Mouse (Mus musculus) spleen, adult 2 months (tissue): ENCODE data around the gene Gm45711. TPM values are rescaled to one million over a fixed set of nuclear protein-coding genes. Genes with fewer than 3 reads are reported as not detected.

Experiments
- DNase-seq, 2 experiments: peaks; one replicate each; pipeline versions ENCODE4 v3.0.0 to v3.0.0-alpha.2; 2012 to 2021; ENCODE audit warnings: low spot score in 2 of 2, low read depth in 1 of 2
- H3K27ac ChIP-seq: fragments of 200-500 bp; 2 replicates; pipeline ENCODE4 v1.5.1; 2012; ENCODE audit warnings: low read length, inconsistent platforms; ENCODE audit not compliant: insufficient read depth
- H3K27me3 ChIP-seq: fragments of 200-500 bp; 2 replicates; pipeline ENCODE4 v1.6.1; 2012; ENCODE audit warnings: mild to moderate bottlenecking, moderate library complexity, low read length, inconsistent platforms; ENCODE audit not compliant: control insufficient read depth, insufficient read depth
- H3K36me3 ChIP-seq: fragments of 200-500 bp; 2 replicates; pipeline ENCODE4 v1.6.1; 2012; ENCODE audit warnings: mild to moderate bottlenecking, low read length, inconsistent platforms; ENCODE audit not compliant: control insufficient read depth, insufficient read depth
- H3K4me1 ChIP-seq: fragments of 200-500 bp; 2 replicates; pipeline ENCODE4 v1.6.1; 2011; ENCODE audit warnings: inconsistent platforms; ENCODE audit not compliant: control insufficient read depth, insufficient read depth, insufficient read length
- H3K4me3 ChIP-seq: fragments of 200-500 bp; 2 replicates; pipeline ENCODE4 v1.5.1; 2011; ENCODE audit warnings: mild to moderate bottlenecking, inconsistent platforms; ENCODE audit not compliant: insufficient read depth, insufficient read length; ENCODE audit errors: extremely low read depth
- CTCF ChIP-seq: fragments of 200-500 bp; IDR thresholded peaks from 2 replicates; pipeline ENCODE4 v1.5.1; 2011; ENCODE audit warnings: mild to moderate bottlenecking, inconsistent platforms; ENCODE audit not compliant: insufficient read depth, insufficient read length, insufficient replicate concordance; ENCODE audit errors: extremely low read depth
- POLR2A ChIP-seq: fragments of 200-500 bp; IDR thresholded peaks from 2 replicates; pipeline ENCODE4 v1.6.1; 2011; ENCODE audit warnings: low read depth, low read length, inconsistent platforms
- WGBS: fragments of 180-500 bp; shearing (Covaris S2); methylation state at CpG from one replicate; pipeline ENCODE4 v1.1.7; 2018; 5-methylcytosine and 5-hydroxymethylcytosine counted together
- polyA plus RNA-seq: library from polyadenylated mRNA; depleted of rRNA; stranded (reverse); fragments of >200 nt; gene quantifications from 2 replicates; pipeline ENCODE4 v1.2.3, GENCODE M21; 2012

Gm45711 gene
- polyA plus RNA-seq, 1 experiment: not detected

GRCm38 (mm10) chr8:104344622-104345021 is 34.7 kb upstream of the Gm45711 start:
- Histone ChIP-seq H3K4me1 (no peaks in the 10 kb centered on the region), H3K27me3 (no peaks in the 10 kb centered on the region), H3K4me3 (no peak overlapping the region), H3K36me3 (peaks cover 4% of the 10 kb centered on the region; the same call in 1 of the 2 replicates), H3K27ac (no peak overlapping the region)
- no peak for DNase-seq
- TF ChIP-seq POLR2A (no peak), CTCF (no peak)
- WGBS: 96% methylated on average over 5 of the region's 5 CpGs

GRCm38 (mm10) chr8:104343957-104344356 is 34.1 kb upstream of the Gm45711 start:
- 26% methylated on average over 7 of the region's 7 CpGs for WGBS
- peak; percentile 53 to 82 for DNase-seq
- Histone ChIP-seq H3K4me1 (no peaks in the 10 kb centered on the region), H3K4me3 (no peak overlapping the region), H3K27me3 (no peaks in the 10 kb centered on the region), H3K36me3 (peaks cover 4% of the 10 kb centered on the region; the same call in 1 of the 2 replicates), H3K27ac (no peak overlapping the region)
- peak; percentile 95 for TF ChIP-seq CTCF
- no peak for TF ChIP-seq POLR2A

- 77% methylated on average over 5 of the region's 5 CpGs for WGBS
- no peak overlapping the region for H3K27ac ChIP-seq
- no peak overlapping the region for H3K4me3 ChIP-seq
- no peaks in the 10 kb centered on the region for H3K27me3 ChIP-seq
- TF ChIP-seq POLR2A: no peak
- no peak for TF ChIP-seq CTCF
- H3K4me1 ChIP-seq: no peaks in the 10 kb centered on the region
- peaks cover 4% of the 10 kb centered on the region; the same call in 1 of the 2 replicates for H3K36me3 ChIP-seq
- DNase-seq: no peak
These were observed 32.5 kb upstream of the Gm45711 start for GRCm38 (mm10) chr8:104342426-104342825.

GRCm38 (mm10) chr8:104341678-104342077 is 31.8 kb upstream of the Gm45711 start:
- no peak for TF ChIP-seq POLR2A
- no peak for TF ChIP-seq CTCF
- H3K27me3 ChIP-seq: no peaks in the 10 kb centered on the region
- no peaks in the 10 kb centered on the region for H3K4me1 ChIP-seq
- peaks cover 3% of the 10 kb centered on the region; the same call in 1 of the 2 replicates for H3K36me3 ChIP-seq
- H3K27ac ChIP-seq: peak overlapping the region; percentile 10; the same call in 1 of the 2 replicates
- no peak overlapping the region for H3K4me3 ChIP-seq
- no peak for DNase-seq
- WGBS: 84% methylated on average over 6 of the region's 6 CpGs

- no peaks in the 10 kb centered on the region for H3K27me3 ChIP-seq
- peak overlapping the region; percentile 64 for H3K27ac ChIP-seq
- TF ChIP-seq POLR2A (no peak), CTCF (no peak)
- H3K4me1 ChIP-seq: no peaks in the 10 kb centered on the region
- WGBS: 7% methylated on average over 24 of the region's 24 CpGs
- no peak for DNase-seq
- peak overlapping the region; percentile 74 for H3K4me3 ChIP-seq
- no peaks in the 10 kb centered on the region for H3K36me3 ChIP-seq
These were observed 31.3 kb upstream of the Gm45711 start for GRCm38 (mm10) chr8:104341106-104341561.

GRCm38 (mm10) chr8:104340233-104341105 is 30.6 kb upstream of the Gm45711 start:
- H3K27me3 ChIP-seq: no peaks in the 10 kb centered on the region
- DNase-seq: peak; percentile 52 to 75
- no peaks in the 10 kb centered on the region for H3K4me1 ChIP-seq
- peak overlapping the region; percentile 64 for H3K27ac ChIP-seq
- no peaks in the 10 kb centered on the region for H3K36me3 ChIP-seq
- TF ChIP-seq POLR2A: no peak; the same call in 1 of the 2 replicates
- peak; percentile 34; the same call in 1 of the 2 replicates for TF ChIP-seq CTCF
- peak overlapping the region; percentile 74 for H3K4me3 ChIP-seq
- WGBS: 1% methylated on average over 50 of the region's 54 CpGs

GRCm38 (mm10) chr8:104339983-104340232 is 30.0 kb upstream of the Gm45711 start:
- TF ChIP-seq POLR2A (no peak), CTCF (no peak)

More at GRCm38 (mm10) chr8:104339983-104340232, 30.0 kb upstream of the Gm45711 start:
- H3K27ac ChIP-seq: peak overlapping the region; percentile 54; the same call in 1 of the 2 replicates
- no peaks in the 10 kb centered on the region for H3K27me3 ChIP-seq
- WGBS: 4% methylated on average over 6 of the region's 6 CpGs
- H3K4me3 ChIP-seq: peak overlapping the region; percentile 74; the same call in 1 of the 2 replicates
- H3K4me1 ChIP-seq: no peaks in the 10 kb centered on the region
- DNase-seq: no peak
- H3K36me3 ChIP-seq: no peaks in the 10 kb centered on the region
